Mouse (Mus musculus) small intestine, adult 2 months (tissue): ENCODE results near the gene Mri1.

Experiments
- CTCF ChIP-seq: fragments of 200-500 bp; IDR thresholded peaks from 2 replicates; pipeline ENCODE4 v1.5.1; 2012; ENCODE audit warnings: low read depth, mild to moderate bottlenecking, control low read depth, inconsistent platforms, low read length, moderate library complexity, mixed read lengths; ENCODE audit not compliant: insufficient replicate concordance, insufficient read length; ENCODE audit errors: extremely low read depth
- POLR2A ChIP-seq: fragments of 200-500 bp; IDR thresholded peaks from 2 replicates; pipeline ENCODE4 v1.6.1; 2012; ENCODE audit warnings: low read depth, mild to moderate bottlenecking, control low read depth, inconsistent platforms, low read length, moderate library complexity

- TF ChIP-seq POLR2A (peak; percentile 73), CTCF (peak; percentile 5; the same call in 1 of the 2 replicates)
Observed at GRCm38 (mm10) chr8:84269950-84270773, 13.0 kb upstream of the Mri1 start, which contains the start of gene Ccdc130.
